Mouse (Mus musculus): ENCODE results near the gene Rgs3.

The Rgs3 gene

GRCm38 (mm10) chr4:62604094-62604493 lies 44.4 kb downstream of the Rgs3 start:
- DNase-seq (ENCODE audit: extremely low read depth, low read depth, low spot score): no peak

DNA sequence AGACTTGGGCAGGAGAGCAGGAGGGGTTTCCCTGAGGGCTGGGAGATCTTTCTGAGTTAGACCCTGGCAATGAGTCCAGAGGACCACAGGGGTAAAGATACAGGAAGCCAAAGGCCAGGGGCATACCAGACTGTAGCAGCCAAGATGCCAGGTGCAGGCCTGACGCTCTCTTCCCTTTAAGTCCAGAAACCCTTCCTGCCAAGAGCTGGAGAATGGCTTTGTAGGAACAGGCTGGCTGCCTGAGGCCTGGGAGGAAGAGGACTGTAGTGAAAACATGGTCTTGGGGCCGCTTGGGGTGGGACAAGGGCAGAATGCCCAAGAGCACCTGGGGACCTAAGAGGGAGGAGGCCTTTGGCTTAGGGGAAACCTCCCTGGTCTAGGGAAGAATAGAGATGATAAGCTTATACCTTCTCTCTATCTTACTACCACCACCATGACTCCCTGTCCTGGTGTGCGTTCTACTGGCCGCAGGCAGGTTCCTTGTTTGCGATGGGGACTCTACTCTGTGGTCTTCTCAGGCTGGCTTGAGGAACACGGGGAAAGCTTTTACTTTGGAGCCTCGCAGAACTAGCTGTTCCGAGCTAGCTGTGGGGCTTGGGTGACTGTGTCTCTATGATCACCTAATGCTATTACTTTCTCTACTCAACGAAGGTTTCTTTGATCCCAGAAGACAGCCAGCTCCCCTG lies 46.4 kb downstream of the Rgs3 start:
- DNase-seq (ENCODE audit: extremely low read depth, low read depth, low spot score): no peak

GRCm38 (mm10) chr4:62606542-62606882 lies 46.9 kb downstream of the Rgs3 start:
- no peak for DNase-seq (ENCODE audit: extremely low read depth, low read depth, low spot score)

GRCm38 (mm10) chr4:62606905-62607304 lies 47.3 kb downstream of the Rgs3 start:
- DNase-seq (ENCODE audit: extremely low read depth, low read depth, low spot score): no peak

DNA sequence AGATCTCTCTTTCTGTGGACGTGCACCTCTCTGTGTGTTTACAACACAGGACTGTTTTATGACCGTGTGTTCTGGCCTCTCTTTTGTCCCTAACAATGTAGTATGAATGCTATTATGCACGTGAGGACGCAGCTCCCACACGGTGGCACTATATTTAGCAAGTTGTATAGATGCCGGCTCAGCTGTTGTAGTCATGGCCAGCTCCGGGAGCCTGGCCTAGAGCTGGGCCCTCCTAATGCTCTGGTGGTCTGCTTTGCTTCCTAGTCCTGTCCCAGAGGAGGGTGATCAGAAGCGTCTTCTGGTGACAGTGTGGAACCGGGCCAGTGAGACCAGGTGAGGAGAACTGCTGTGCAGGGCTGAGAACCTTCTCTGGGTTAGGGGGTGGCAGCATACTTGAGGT lies 47.7 kb downstream of the Rgs3 start:
- DNase-seq (ENCODE audit: extremely low read depth, low read depth, low spot score): no peak

- no peak for DNase-seq (ENCODE audit: extremely low read depth, low read depth, low spot score)
Measured at GRCm38 (mm10) chr4:62607805-62608204, 48.2 kb downstream of the Rgs3 start.

- DNase-seq (ENCODE audit: extremely low read depth, low read depth, low spot score): no peak
Measured at GRCm38 (mm10) chr4:62609333-62609732, 49.7 kb downstream of the Rgs3 start.

DNA sequence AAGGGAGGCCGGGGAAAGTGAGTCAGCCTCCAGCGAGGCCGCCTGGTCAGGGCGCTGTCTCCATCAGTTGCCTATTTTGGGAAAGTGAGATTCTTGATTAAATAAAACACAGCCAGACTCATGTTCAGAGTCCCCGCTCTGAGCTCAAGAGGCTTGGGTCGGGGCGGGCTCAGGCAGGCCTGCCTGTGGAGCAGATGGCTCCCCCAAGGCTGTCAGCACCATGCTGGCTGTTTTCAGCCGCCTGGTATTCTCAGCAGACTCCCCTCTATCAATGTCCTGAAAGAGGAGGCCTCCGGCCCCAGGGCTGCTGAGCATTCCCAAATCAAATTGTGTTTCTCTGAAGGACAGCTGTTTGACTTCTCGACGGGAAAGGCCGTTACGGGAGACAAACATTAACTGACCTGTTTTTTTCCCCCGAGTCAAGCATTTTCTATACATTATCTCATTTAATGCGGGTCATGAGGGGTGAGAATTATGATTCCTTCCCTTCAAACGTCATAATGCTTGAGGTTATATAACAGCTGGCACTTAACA lies 50.6 kb downstream of the Rgs3 start:
- no peak for DNase-seq (ENCODE audit: extremely low read depth, low read depth, low spot score)

- no peak for DNase-seq (ENCODE audit: extremely low read depth, low read depth, low spot score)
Measured at GRCm38 (mm10) chr4:62612601-62613501, 53.2 kb downstream of the Rgs3 start.

GRCm38 (mm10) chr4:62613646-62614365 lies 54.2 kb downstream of the Rgs3 start:
- DNase-seq (ENCODE audit: extremely low read depth, low read depth, low spot score): no peak

GRCm38 (mm10) chr4:62617856-62618440 lies 58.3 kb downstream of the Rgs3 start:
- DNase-seq (ENCODE audit: extremely low read depth, low read depth, low spot score): no peak

DNA sequence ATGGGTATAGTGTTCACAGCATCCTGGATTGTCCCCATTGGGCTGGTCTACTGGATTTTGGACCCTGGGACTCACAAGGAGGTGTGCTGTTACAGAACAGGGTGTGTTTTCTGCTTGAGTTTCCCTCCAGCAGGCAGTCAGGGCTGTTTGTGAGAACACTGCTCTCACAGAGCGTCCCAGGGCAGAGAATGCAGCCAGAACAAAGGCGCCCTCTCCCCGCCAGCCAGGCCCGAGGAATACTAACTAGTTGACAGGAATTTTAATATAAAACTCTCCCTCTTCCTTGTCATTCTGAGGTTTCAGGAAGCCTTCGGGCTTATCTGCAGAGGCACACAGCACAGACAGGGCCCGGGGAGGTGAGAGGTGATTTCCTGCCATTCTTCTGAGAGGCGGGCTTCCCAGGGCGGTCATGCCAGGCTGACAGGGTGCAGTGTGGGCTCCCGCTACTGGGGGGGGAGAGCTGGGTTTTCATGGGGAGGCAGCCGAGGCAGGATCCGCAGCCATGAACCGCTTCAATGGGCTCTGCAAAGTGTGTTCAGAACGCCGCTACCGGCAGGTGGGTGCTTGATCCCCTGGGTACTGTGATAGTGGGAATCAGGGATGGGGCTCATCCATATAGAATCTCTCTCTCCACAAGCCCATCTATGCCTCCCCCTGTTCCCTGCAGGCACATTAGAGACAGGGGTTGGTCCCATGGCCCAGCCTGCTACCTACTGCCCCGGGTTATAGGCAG lies 59.8 kb downstream of the Rgs3 start:
- no peak for DNase-seq (ENCODE audit: extremely low read depth, low read depth, low spot score)

DNA sequence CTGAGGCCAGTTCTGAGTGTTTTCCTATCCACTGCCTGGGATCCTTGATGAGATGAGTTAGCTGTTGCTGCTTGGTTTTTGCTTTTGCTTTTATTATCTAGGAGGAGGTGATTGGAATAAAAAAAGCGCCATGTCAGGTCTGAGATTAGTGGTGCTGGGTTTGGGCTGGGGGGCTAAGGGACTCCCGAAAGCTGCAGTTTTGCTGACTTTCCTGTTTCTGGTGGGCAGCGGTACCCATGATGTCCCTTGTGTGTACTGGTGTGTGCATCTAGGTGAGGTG lies 60.3 kb downstream of the Rgs3 start:
- no peak for DNase-seq (ENCODE audit: extremely low read depth, low read depth, low spot score)

DNA sequence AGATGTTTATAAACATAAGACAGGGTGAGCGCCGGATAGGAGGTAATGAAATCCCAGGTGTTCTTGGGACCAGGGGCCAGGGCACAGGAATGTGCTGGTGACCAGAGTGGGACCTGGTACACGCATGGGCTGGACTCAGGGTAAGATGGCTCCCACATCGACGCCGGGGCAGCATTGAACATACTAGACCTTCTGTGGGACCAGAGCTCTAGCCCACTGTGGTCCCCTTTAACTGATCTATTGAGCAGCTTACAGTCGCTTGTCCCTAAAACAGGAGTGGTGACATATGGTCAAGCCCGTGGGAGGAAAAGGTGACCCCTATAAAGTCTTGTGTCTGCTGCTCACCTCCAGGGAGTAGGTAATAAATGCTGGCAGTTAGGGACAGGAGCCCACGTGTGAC lies 61.5 kb downstream of the Rgs3 start:
- no peak for DNase-seq (ENCODE audit: extremely low read depth, low read depth, low spot score)

DNA sequence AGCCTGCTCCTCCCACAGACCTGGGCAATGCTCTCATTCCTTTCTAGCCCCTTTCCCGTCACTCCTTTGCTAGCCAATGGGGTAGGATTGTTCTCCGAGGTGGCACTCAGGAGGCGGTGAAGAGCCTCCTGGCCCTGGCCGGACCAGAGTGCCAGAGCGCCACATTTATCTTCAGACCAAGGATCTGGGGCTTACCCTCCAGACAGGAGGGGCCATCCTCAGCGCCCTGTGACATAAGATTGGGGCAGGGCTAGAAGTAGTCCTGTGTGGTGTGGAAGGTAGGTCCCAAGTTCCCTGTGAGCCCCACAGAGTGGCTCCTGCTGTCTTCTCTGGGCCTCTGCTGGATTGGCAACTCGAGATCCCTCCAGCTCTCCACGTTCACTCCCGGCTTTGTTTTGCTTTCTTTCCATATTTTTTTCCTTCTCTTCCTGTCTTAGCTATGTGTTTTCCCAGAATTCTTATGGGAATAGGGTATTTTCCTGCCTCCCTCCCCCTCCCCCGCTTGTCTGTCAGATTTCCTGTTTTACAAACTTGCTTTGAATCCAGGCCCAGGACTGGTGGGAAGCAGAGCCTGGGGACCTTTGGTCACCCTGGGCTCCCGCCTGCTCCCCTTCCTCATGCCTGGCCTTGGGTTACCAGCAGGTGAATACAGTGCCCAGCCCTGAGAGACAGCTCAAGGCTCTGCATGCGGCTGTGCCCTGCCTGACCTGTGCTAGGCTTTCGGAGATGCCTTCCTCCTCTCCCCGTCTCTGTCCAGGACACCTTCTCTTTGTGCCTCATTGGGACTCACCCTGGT lies 62.4 kb downstream of the Rgs3 start:
- DNase-seq (ENCODE audit: extremely low read depth, low read depth, low spot score): no peak

DNA sequence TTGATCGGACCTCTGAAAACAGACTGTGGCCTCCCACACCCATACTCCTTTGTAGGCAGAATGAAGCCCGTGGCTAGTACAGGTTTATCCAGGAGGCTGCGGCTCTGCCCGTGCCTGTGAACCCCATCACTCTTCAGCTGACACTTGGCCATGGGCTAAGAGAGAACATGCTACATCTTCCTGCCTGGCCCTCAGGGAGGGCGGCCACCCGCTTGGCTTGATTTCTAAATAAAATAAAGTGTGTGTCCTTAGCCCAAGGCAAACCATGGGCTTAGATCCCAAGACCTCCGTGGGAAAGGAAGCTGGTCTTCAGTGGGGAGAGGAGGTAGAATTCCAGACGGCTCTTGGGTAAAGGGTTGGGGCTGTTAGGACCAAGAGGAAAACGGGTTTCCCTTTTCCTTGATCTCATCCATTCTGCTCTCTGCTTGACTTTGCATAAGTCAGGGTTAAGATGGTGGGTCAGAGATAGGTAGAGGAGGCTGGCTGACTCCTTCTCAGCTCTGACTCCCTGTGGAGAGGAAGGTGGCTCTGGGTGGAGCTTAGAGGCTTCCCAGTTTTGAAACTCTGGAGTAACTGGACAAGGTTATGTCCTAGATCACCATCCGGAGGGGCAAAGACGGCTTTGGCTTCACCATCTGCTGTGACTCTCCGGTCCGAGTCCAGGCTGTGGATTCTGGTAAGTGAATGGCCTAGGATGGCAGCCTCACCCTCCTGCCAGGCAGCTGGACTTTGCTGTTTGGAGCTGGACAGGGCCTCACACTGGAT lies 63.8 kb downstream of the Rgs3 start:
- DNase-seq (ENCODE audit: extremely low read depth, low read depth, low spot score): no peak

- DNase-seq (ENCODE audit: extremely low read depth, low read depth, low spot score): no peak
Measured at GRCm38 (mm10) chr4:62624679-62625450, 65.2 kb downstream of the Rgs3 start.

DNA sequence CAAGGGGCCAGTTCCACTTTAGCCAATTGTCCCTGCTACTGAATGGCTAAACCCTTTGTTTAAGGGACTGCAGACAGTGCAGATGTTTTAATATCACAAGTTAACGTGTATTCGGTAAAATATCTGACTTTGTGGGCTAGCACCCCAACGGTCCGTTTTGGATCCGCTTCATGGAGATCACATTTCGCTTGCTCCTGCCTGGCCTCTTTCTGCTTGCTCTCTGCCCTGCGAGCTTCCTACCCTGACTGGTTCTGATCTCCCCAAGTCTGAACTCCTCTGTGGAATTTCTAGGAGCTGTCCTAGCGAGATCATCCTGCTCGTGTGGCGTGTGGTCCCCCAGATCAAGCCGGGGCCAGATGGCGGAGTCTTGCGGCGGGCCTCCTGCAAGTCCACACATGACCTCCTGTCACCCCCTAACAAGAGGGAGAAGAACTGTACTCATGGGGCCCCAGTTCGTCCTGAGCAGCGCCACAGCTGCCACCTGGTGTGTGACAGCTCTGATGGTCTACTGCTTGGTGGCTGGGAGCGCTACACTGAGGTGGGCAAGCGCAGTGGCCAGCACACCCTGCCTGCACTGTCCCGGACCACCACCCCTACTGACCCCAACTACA lies 65.9 kb downstream of the Rgs3 start:
- no peak for DNase-seq (ENCODE audit: extremely low read depth, low read depth, low spot score)
